Mouse (Mus musculus): ENCODE data around the gene Fam78b. TPM values are rescaled to one million over a fixed set of nuclear protein-coding genes. Genes with fewer than 3 reads are reported as not detected.
A peak's percentile ranks its signal among the peaks of the same experiment; 100 is the strongest.

Gene Fam78b
- polyA plus RNA-seq, 1 experiment from 2014 or later: 5.1 TPM

- peak overlapping the region; percentile 83 for H3K4me2 ChIP-seq (ENCODE audit: low read length)
- peak overlapping the region; percentile 96 for H3K9ac ChIP-seq (ENCODE audit: low read depth, low read length)
- no peaks in the 10 kb centered on the region for H3K27me3 ChIP-seq (replicated peaks; ENCODE audit: control insufficient read depth, insufficient read depth, low read length)
- no peaks in the 10 kb centered on the region for H3K9me3 ChIP-seq (ENCODE audit: control insufficient read depth, low read length)
- 0% methylated on average over 30 of the region's 30 CpGs for WGBS
- peaks cover 18% of the 10 kb centered on the region for H3K4me1 ChIP-seq (ENCODE audit: control insufficient read depth, insufficient read depth, low read depth, low read length)
- peak overlapping the region; percentile 88 for H3K4me3 ChIP-seq (ENCODE audit: low read length)
- peak overlapping the region; percentile 95 for H3K27ac ChIP-seq (ENCODE audit: low read depth, low read length)
- no peaks in the 10 kb centered on the region for H3K36me3 ChIP-seq (ENCODE audit: control insufficient read depth, insufficient read depth, low read length)
- peak; percentile 0 for ATAC-seq
These were observed 748 bp downstream of the Fam78b start for GRCm38 (mm10) chr1:167001844-167002485.

GRCm38 (mm10) chr1:167002486-167002850, 1.3 kb downstream of the Fam78b start:
- H3K9me3 ChIP-seq (ENCODE audit: control insufficient read depth, low read length): no peaks in the 10 kb centered on the region
- no peaks in the 10 kb centered on the region for H3K27me3 ChIP-seq (replicated peaks; ENCODE audit: control insufficient read depth, insufficient read depth, low read length)
- WGBS: under 1% methylated on average over 19 of the region's 19 CpGs
- peak overlapping the region; percentile 57 for H3K27ac ChIP-seq (ENCODE audit: low read depth, low read length)
- H3K4me3 ChIP-seq (ENCODE audit: low read length): peak overlapping the region; percentile 88
- H3K36me3 ChIP-seq (ENCODE audit: control insufficient read depth, insufficient read depth, low read length): no peaks in the 10 kb centered on the region
- H3K4me2 ChIP-seq (ENCODE audit: low read length): peak overlapping the region; percentile 83
- ATAC-seq: peak; percentile 22; the same call in 1 of the 2 replicates
- H3K4me1 ChIP-seq (ENCODE audit: control insufficient read depth, insufficient read depth, low read depth, low read length): peaks cover 18% of the 10 kb centered on the region
- peak overlapping the region; percentile 96 for H3K9ac ChIP-seq (ENCODE audit: low read depth, low read length)

- H3K9ac ChIP-seq (ENCODE audit: low read depth, low read length): no peak overlapping the region
- WGBS: 60% methylated on average over 2 of the region's 2 CpGs
- H3K9me3 ChIP-seq (ENCODE audit: control insufficient read depth, low read length): no peaks in the 10 kb centered on the region
- H3K27me3 ChIP-seq (replicated peaks; ENCODE audit: control insufficient read depth, insufficient read depth, low read length): no peaks in the 10 kb centered on the region
- no peak overlapping the region for H3K4me3 ChIP-seq (ENCODE audit: low read length)
- H3K27ac ChIP-seq (ENCODE audit: low read depth, low read length): no peak overlapping the region
- no peak for ATAC-seq
- H3K36me3 ChIP-seq (ENCODE audit: control insufficient read depth, insufficient read depth, low read length): no peaks in the 10 kb centered on the region
- peaks cover 18% of the 10 kb centered on the region for H3K4me1 ChIP-seq (ENCODE audit: control insufficient read depth, insufficient read depth, low read depth, low read length)
- H3K4me2 ChIP-seq (ENCODE audit: low read length): no peak overlapping the region
These were observed 3.4 kb downstream of the Fam78b start for GRCm38 (mm10) chr1:167004621-167005020.

GRCm38 (mm10) chr1:167007341-167007740, 6.1 kb downstream of the Fam78b start:
- H3K4me1 ChIP-seq (ENCODE audit: control insufficient read depth, insufficient read depth, low read depth, low read length): peaks cover 15% of the 10 kb centered on the region

GRCm38 (mm10) chr1:167010190-167010589, 9.0 kb downstream of the Fam78b start:
- Histone ChIP-seq H3K4me1 (ENCODE audit: control insufficient read depth, insufficient read depth, low read depth, low read length) (peaks cover 11% of the 10 kb centered on the region), H3K27me3 (replicated peaks; ENCODE audit: control insufficient read depth, insufficient read depth, low read length) (no peaks in the 10 kb centered on the region), H3K27ac (ENCODE audit: low read depth, low read length) (no peak overlapping the region), H3K4me2 (ENCODE audit: low read length) (no peak overlapping the region), H3K9ac (ENCODE audit: low read depth, low read length) (no peak overlapping the region), H3K9me3 (ENCODE audit: control insufficient read depth, low read length) (no peaks in the 10 kb centered on the region), H3K4me3 (ENCODE audit: low read length) (no peak overlapping the region), H3K36me3 (ENCODE audit: control insufficient read depth, insufficient read depth, low read length) (no peaks in the 10 kb centered on the region)
- ATAC-seq: no peak
- 81% methylated on average over 9 of the region's 9 CpGs for WGBS

More at GRCm38 (mm10) chr1:167007341-167007740, 6.1 kb downstream of the Fam78b start:
- H3K4me2 ChIP-seq (ENCODE audit: low read length): no peak overlapping the region
- 92% methylated on average over 6 of the region's 6 CpGs for WGBS
- H3K27me3 ChIP-seq (replicated peaks; ENCODE audit: control insufficient read depth, insufficient read depth, low read length): no peaks in the 10 kb centered on the region
- ATAC-seq: no peak
- H3K4me3 ChIP-seq (ENCODE audit: low read length): no peak overlapping the region
- H3K9me3 ChIP-seq (ENCODE audit: control insufficient read depth, low read length): no peaks in the 10 kb centered on the region
- H3K9ac ChIP-seq (ENCODE audit: low read depth, low read length): no peak overlapping the region
- no peak overlapping the region for H3K27ac ChIP-seq (ENCODE audit: low read depth, low read length)
- no peaks in the 10 kb centered on the region for H3K36me3 ChIP-seq (ENCODE audit: control insufficient read depth, insufficient read depth, low read length)

GRCm38 (mm10) chr1:167011301-167011700, 10.1 kb downstream of the Fam78b start:
- Histone ChIP-seq H3K27me3 (replicated peaks; ENCODE audit: control insufficient read depth, insufficient read depth, low read length) (no peaks in the 10 kb centered on the region), H3K4me1 (ENCODE audit: control insufficient read depth, insufficient read depth, low read depth, low read length) (peaks cover 13% of the 10 kb centered on the region), H3K4me2 (ENCODE audit: low read length) (no peak overlapping the region), H3K9ac (ENCODE audit: low read depth, low read length) (no peak overlapping the region), H3K36me3 (ENCODE audit: control insufficient read depth, insufficient read depth, low read length) (no peaks in the 10 kb centered on the region), H3K9me3 (ENCODE audit: control insufficient read depth, low read length) (no peaks in the 10 kb centered on the region), H3K4me3 (ENCODE audit: low read length) (no peak overlapping the region), H3K27ac (ENCODE audit: low read depth, low read length) (no peak overlapping the region)
- WGBS: 33% methylated on average over 6 of the region's 6 CpGs
- ATAC-seq: no peak

- H3K27ac ChIP-seq (ENCODE audit: low read depth, low read length): no peak overlapping the region
- H3K9me3 ChIP-seq (ENCODE audit: control insufficient read depth, low read length): no peaks in the 10 kb centered on the region
- H3K9ac ChIP-seq (ENCODE audit: low read depth, low read length): no peak overlapping the region
- no peaks in the 10 kb centered on the region for H3K27me3 ChIP-seq (replicated peaks; ENCODE audit: control insufficient read depth, insufficient read depth, low read length)
- H3K4me2 ChIP-seq (ENCODE audit: low read length): no peak overlapping the region
- 43% methylated on average over 8 of the region's 8 CpGs for WGBS
- ATAC-seq: no peak
- H3K4me3 ChIP-seq (ENCODE audit: low read length): no peak overlapping the region
- no peaks in the 10 kb centered on the region for H3K36me3 ChIP-seq (ENCODE audit: control insufficient read depth, insufficient read depth, low read length)
- peaks cover 13% of the 10 kb centered on the region for H3K4me1 ChIP-seq (ENCODE audit: control insufficient read depth, insufficient read depth, low read depth, low read length)
These were observed 11.4 kb downstream of the Fam78b start for GRCm38 (mm10) chr1:167012616-167013015.

- Histone ChIP-seq H3K4me1 (ENCODE audit: control insufficient read depth, insufficient read depth, low read depth, low read length) (peaks cover 13% of the 10 kb centered on the region), H3K27ac (ENCODE audit: low read depth, low read length) (no peak overlapping the region)
- WGBS: 20% methylated on average over 7 of the region's 7 CpGs
These were observed 12.1 kb downstream of the Fam78b start for GRCm38 (mm10) chr1:167013234-167013864.

GRCm38 (mm10) chr1:167016269-167016668, 15.1 kb downstream of the Fam78b start:
- Histone ChIP-seq H3K4me2 (ENCODE audit: low read length) (no peak overlapping the region), H3K36me3 (ENCODE audit: control insufficient read depth, insufficient read depth, low read length) (no peaks in the 10 kb centered on the region; the same call in 1 of the 2 replicates), H3K9ac (ENCODE audit: low read depth, low read length) (no peak overlapping the region), H3K4me3 (ENCODE audit: low read length) (no peak overlapping the region), H3K4me1 (ENCODE audit: control insufficient read depth, insufficient read depth, low read depth, low read length) (peaks cover 13% of the 10 kb centered on the region), H3K27me3 (replicated peaks; ENCODE audit: control insufficient read depth, insufficient read depth, low read length) (no peaks in the 10 kb centered on the region), H3K9me3 (ENCODE audit: control insufficient read depth, low read length) (no peaks in the 10 kb centered on the region), H3K27ac (ENCODE audit: low read depth, low read length) (no peak overlapping the region)
- peak; percentile 19; the same call in 1 of the 2 replicates for ATAC-seq
- WGBS: 52% methylated on average over 3 of the region's 3 CpGs

More at GRCm38 (mm10) chr1:167013234-167013864, 12.1 kb downstream of the Fam78b start:
- H3K9me3 ChIP-seq (ENCODE audit: control insufficient read depth, low read length): no peaks in the 10 kb centered on the region
- no peak overlapping the region for H3K4me2 ChIP-seq (ENCODE audit: low read length)
- H3K4me3 ChIP-seq (ENCODE audit: low read length): no peak overlapping the region
- H3K27me3 ChIP-seq (replicated peaks; ENCODE audit: control insufficient read depth, insufficient read depth, low read length): no peaks in the 10 kb centered on the region
- ATAC-seq: peak; percentile 85
- no peaks in the 10 kb centered on the region; the same call in 1 of the 2 replicates for H3K36me3 ChIP-seq (ENCODE audit: control insufficient read depth, insufficient read depth, low read length)
- no peak overlapping the region for H3K9ac ChIP-seq (ENCODE audit: low read depth, low read length)
